Mouse (Mus musculus) neural tube, embryonic 13.5 days (tissue): Measurements from ENCODE around the gene Rhod. TPM values are rescaled to one million over a fixed set of nuclear protein-coding genes. Genes with fewer than 3 reads are reported as not detected.
A peak's percentile ranks its signal among the peaks of the same experiment; 100 is the strongest.

Experiments
- ATAC-seq: fragments of 200-750 bp; cut with Nextera tagmentation; 2 replicates; pipeline ENCODE4 v1.8.0; 2017; ENCODE audit warnings: low read depth, mild to moderate bottlenecking, moderate TSS enrichment, moderate library complexity
- H3K27ac ChIP-seq: fragments of 300-500 bp; sonication (generic); replicated peaks from 2 replicates; pipeline ENCODE4 v1.5.1; 2015; ENCODE audit warnings: moderate library complexity, mild to moderate bottlenecking, inconsistent platforms
- H3K27me3 ChIP-seq: fragments of 300-500 bp; sonication (generic); 2 replicates; pipeline ENCODE4 v1.6.1; 2015; ENCODE audit warnings: mild to moderate bottlenecking, inconsistent platforms
- H3K36me3 ChIP-seq: fragments of 300-500 bp; sonication (generic); 2 replicates; pipeline ENCODE4 v1.6.1; 2015; ENCODE audit warnings: mild to moderate bottlenecking, inconsistent platforms
- H3K4me1 ChIP-seq: fragments of 300-500 bp; sonication (generic); replicated peaks from 2 replicates; pipeline ENCODE4 v1.6.1; 2015; ENCODE audit warnings: inconsistent platforms
- H3K4me2 ChIP-seq: fragments of 300-500 bp; sonication (generic); 2 replicates; pipeline ENCODE4 v1.6.1; 2015; ENCODE audit warnings: inconsistent platforms, mild to moderate bottlenecking, moderate library complexity
- H3K4me3 ChIP-seq: fragments of 300-500 bp; sonication (generic); 2 replicates; pipeline ENCODE4 v1.5.1; 2015; ENCODE audit warnings: mild to moderate bottlenecking, inconsistent platforms
- H3K9ac ChIP-seq: fragments of 300-500 bp; sonication (generic); 2 replicates; pipeline ENCODE4 v1.6.1; 2015; ENCODE audit warnings: moderate library complexity, mild to moderate bottlenecking, inconsistent platforms
- H3K9me3 ChIP-seq: fragments of 300-500 bp; sonication (generic); 2 replicates; pipeline ENCODE4 v1.6.1; 2016; ENCODE audit warnings: inconsistent platforms
- WGBS: fragments of 180-500 bp; shearing (Covaris S2); methylation state at CpG from one replicate; pipeline ENCODE4 v1.1.7; 2015; 5-methylcytosine and 5-hydroxymethylcytosine counted together
- polyA plus RNA-seq: library from polyadenylated mRNA; unstranded; fragments of >200 nt; fragmentation: Nextera tagmentation; extraction: Ambion mirVana; gene quantifications from 2 replicates; pipeline ENCODE4 v1.2.1, GENCODE M21; 2015

Rhod gene
- 8.5 and 10.1 TPM in 2 replicates for polyA plus RNA-seq

DNA sequence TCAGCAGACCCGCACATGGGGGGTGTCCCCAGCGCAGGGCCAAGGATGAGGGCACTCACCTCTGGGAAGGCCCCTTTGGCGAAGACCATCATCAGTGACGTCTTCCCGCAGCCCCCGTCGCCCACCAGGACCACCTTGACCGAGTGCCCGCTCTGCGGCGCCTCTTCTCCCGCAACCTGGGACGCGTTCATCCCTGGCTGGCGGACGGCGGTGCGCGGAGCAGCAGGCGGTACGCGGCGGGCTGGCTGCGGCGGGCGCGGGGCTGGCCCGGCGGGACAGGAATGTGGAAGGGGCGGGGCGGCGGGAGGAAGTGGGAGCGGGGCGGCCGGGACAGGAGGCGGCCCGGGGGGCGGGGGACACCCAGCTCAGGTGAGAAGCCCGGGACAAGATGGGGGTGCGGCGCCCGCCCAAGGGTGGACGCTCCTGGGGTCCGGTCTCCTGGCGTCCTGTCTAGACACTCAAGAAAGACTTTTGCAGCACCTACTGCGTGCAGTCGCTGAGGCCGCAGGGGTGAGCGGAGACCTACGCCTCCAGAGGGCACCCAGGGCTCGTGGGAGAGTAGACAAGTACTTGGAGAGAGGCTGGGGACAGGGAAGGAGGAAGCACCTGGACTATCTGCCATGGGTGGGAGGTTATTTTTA, at the start of gene Rhod:
Gene Rhod, minus strand, starts transcription at position 272 of the 641 bp plus-strand sequence.
- Histone ChIP-seq H3K36me3 (no peaks in the 10 kb centered on the region), H3K9ac (peak within 1 kb of the TSS; percentile 73), H3K4me1 (peaks cover 32% of the 10 kb centered on the region), H3K9me3 (no peaks in the 10 kb centered on the region), H3K27me3 (peaks cover 32% of the 10 kb centered on the region), H3K27ac (no peak within 1 kb of the TSS), H3K4me3 (peak within 1 kb of the TSS; percentile 48), H3K4me2 (peak within 1 kb of the TSS; percentile 78)
- WGBS = under 1% methylated on average over 50 of the region's 51 CpGs
- peak; percentile 38 for ATAC-seq

DNA sequence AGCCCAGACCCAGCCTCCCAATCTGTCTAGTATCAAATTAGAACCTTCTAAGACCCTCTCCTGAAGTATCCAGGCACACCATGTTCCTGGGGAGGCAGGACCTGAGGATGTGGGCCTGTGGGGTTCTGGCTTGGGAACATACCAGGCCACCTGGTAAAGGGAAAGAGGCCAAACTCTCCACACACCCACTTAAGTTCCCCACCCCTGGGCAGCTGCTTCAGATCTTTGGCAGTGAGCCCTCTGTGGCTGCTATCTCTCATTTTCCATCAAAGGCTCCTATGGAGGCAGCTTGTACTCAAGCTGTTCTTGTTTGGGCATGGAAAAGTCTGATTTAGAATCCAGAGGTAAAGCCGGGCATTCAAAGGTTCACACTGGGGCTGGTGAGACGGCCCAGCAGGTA, 48.6 kb upstream of the Rhod start:
- no peak overlapping the region for H3K4me2 ChIP-seq
- H3K27me3 ChIP-seq = no peaks in the 10 kb centered on the region
- no peak overlapping the region for H3K27ac ChIP-seq
- ATAC-seq = no peak
- no peak overlapping the region for H3K4me3 ChIP-seq
- no peak overlapping the region for H3K9ac ChIP-seq
- no peaks in the 10 kb centered on the region for H3K9me3 ChIP-seq
- peaks cover 6% of the 10 kb centered on the region for H3K4me1 ChIP-seq
- no peaks in the 10 kb centered on the region for H3K36me3 ChIP-seq
- WGBS = 71% methylated on average over 2 of the region's 2 CpGs

DNA sequence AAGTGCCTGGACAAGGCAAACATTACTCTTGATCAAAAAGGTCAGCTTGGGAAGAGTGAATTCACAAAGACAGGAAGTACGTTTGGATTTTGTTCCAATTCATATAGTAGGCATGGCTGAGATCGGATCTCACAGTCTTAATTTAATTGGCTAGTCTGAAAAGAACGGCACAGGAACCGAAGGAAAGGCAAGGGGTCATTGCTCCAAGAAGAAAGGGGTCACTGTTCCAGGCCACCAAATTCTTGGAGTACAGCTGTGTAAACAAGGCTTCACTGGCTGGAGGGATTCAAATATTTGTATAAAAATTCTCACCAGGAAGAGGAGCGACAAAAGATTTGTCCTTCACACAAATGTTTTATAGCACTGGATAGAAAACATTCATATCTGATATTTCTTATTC, 45.8 kb upstream of the Rhod start:
- H3K36me3 ChIP-seq = no peaks in the 10 kb centered on the region
- WGBS = 61% methylated on average over 5 of the region's 5 CpGs
- H3K9me3 ChIP-seq = no peaks in the 10 kb centered on the region
- H3K4me3 ChIP-seq = no peak overlapping the region
- ATAC-seq = no peak
- no peaks in the 10 kb centered on the region for H3K4me1 ChIP-seq
- peaks cover under 1% of the 10 kb centered on the region; the same call in 1 of the 2 replicates for H3K27me3 ChIP-seq
- H3K9ac ChIP-seq = no peak overlapping the region
- no peak overlapping the region for H3K27ac ChIP-seq
- no peak overlapping the region for H3K4me2 ChIP-seq

- H3K36me3 ChIP-seq = no peaks in the 10 kb centered on the region
- H3K4me1 ChIP-seq = 0 out of 2 replicates have a peak, but pooled peaks cover 4% of the 10 kb centered on the region
- H3K27me3 ChIP-seq = peaks cover 20% of the 10 kb centered on the region
- no peak for ATAC-seq
- no peaks in the 10 kb centered on the region for H3K9me3 ChIP-seq
- H3K4me3 ChIP-seq = no peak overlapping the region
- H3K9ac ChIP-seq = no peak overlapping the region
- no peak overlapping the region for H3K27ac ChIP-seq
- 88% methylated on average over 3 of the region's 3 CpGs for WGBS
- no peak overlapping the region for H3K4me2 ChIP-seq
Observed at GRCm38 (mm10) chr19:4482111-4482859, 43.1 kb upstream of the Rhod start.

- no peak overlapping the region for H3K4me2 ChIP-seq
- no peaks in the 10 kb centered on the region for H3K9me3 ChIP-seq
- H3K4me1 ChIP-seq = peaks cover 14% of the 10 kb centered on the region
- no peak overlapping the region for H3K9ac ChIP-seq
- no peak for ATAC-seq
- WGBS = 49% methylated on average over 4 of the region's 4 CpGs
- H3K27me3 ChIP-seq = peaks cover 30% of the 10 kb centered on the region
- H3K36me3 ChIP-seq = no peaks in the 10 kb centered on the region
- no peak overlapping the region for H3K4me3 ChIP-seq
- no peak overlapping the region for H3K27ac ChIP-seq
Observed at GRCm38 (mm10) chr19:4481326-4481725, 42.1 kb upstream of the Rhod start.

GRCm38 (mm10) chr19:4480041-4480440, 40.8 kb upstream of the Rhod start:
- 90% methylated on average over 2 of the region's 2 CpGs for WGBS

GRCm38 (mm10) chr19:4478190-4478516, 38.9 kb upstream of the Rhod start:
- no peak for ATAC-seq
- Histone ChIP-seq H3K27me3 (peaks cover 54% of the 10 kb centered on the region), H3K4me3 (no peak overlapping the region), H3K4me1 (peaks cover 17% of the 10 kb centered on the region), H3K4me2 (no peak overlapping the region), H3K27ac (no peak overlapping the region), H3K36me3 (no peaks in the 10 kb centered on the region), H3K9me3 (no peaks in the 10 kb centered on the region), H3K9ac (no peak overlapping the region)
- whole genome bisulfite sequencing = 32% methylated on average over 1 of the region's 1 CpGs

More at GRCm38 (mm10) chr19:4480041-4480440, 40.8 kb upstream of the Rhod start:
- Histone ChIP-seq H3K36me3 (no peaks in the 10 kb centered on the region), H3K9me3 (no peaks in the 10 kb centered on the region), H3K4me2 (no peak overlapping the region), H3K27me3 (peaks cover 43% of the 10 kb centered on the region), H3K4me1 (peaks cover 17% of the 10 kb centered on the region), H3K4me3 (no peak overlapping the region), H3K27ac (no peak overlapping the region), H3K9ac (no peak overlapping the region)
- ATAC-seq = no peak

DNA sequence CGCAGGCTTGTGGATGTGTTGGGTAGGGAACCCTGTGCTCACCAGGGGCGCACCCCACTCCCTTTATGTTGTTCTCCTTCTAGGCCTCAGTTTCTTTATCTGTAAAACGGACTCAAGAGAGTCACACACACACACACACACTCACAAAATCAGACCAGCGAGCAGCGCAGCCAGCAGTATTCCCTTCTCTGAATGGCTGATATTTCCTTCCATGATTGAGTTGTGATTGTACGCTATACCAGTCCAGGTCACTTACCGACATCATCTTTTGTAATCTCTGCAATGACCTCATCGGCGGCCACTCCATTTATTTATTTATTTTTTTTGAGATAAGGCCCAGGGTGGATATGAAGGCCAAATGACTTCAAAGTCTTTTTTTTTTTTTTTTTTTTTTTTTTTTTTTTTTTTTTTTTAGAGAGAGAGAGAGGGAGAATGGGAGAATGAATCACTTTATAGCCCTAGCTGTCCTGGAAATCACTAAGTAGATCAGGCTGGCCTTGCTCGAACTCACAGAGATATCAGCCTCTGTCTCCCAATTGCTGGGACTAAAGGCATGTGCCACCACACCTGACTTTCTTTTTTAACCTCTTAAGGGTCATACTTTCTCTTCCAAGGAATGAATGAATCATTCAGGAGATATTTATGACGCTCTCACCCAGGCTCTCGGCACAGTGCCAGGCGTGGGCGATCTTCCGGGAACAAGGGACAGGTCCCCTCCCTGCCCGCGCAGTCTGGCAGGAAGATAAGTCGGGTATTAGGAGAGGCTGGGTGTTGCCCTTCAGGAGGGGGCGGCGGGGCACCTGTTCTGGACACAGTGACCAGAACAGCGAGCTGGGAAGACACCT, 38.3 kb upstream of the Rhod start, which contains the start of gene Syt12:
Gene Syt12, minus strand, starts transcription at position 103 of the 845 bp plus-strand sequence.
- Histone ChIP-seq H3K9me3 (no peaks in the 10 kb centered on the region), H3K4me3 (peak within 1 kb of the TSS; percentile 54), H3K4me1 (peaks cover 17% of the 10 kb centered on the region), H3K9ac (peak within 1 kb of the TSS; percentile 71), H3K27me3 (peaks cover 54% of the 10 kb centered on the region), H3K27ac (no peak within 1 kb of the TSS), H3K4me2 (peak within 1 kb of the TSS; percentile 95), H3K36me3 (no peaks in the 10 kb centered on the region)
- WGBS = 31% methylated on average over 21 of the region's 21 CpGs
- ATAC-seq = no peak

DNA sequence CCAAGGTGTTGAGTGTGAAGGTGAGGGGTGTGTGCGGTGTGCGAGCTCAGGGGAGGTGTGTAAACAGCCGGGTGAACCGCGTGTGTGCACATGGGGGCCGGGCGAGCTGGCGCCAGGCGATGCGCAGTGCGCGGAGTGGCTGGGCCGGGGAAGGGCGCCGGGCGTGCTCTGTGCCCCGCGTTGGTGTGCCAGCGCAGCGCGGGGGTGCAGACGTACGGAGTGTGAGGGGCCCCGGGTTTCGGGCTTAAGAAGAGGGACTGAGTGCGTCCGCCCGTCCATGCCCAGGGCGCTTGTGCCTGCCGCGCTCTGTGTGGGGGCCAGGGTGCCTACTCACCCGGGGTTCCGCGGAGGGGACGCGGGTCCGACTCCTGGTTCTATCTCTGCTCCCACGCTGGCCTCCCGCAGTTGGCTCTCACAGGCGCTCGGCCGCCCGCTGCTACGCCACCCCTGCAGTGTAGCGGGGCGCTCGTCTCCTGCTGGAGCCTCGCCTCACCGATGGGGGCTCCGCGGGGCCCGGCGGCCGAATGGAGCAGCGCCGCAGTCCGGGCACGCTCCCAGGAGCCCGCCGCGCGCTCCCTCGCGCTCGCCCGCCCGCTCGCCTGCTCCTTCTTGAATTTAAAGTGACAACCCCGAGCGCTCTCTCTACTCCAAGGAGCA, 37.5 kb upstream of the Rhod start:
- WGBS = under 1% methylated on average over 66 of the region's 70 CpGs
- H3K4me2 ChIP-seq = peak overlapping the region; percentile 95
- H3K9me3 ChIP-seq = no peaks in the 10 kb centered on the region
- peaks cover 17% of the 10 kb centered on the region for H3K4me1 ChIP-seq
- peak; percentile 71 for ATAC-seq
- H3K9ac ChIP-seq = peak overlapping the region; percentile 71
- H3K36me3 ChIP-seq = no peaks in the 10 kb centered on the region
- H3K27ac ChIP-seq = no peak overlapping the region
- peak overlapping the region; percentile 54 for H3K4me3 ChIP-seq
- peaks cover 54% of the 10 kb centered on the region for H3K27me3 ChIP-seq

GRCm38 (mm10) chr19:4475224-4475925, 36.1 kb upstream of the Rhod start:
- H3K27me3 ChIP-seq = peaks cover 54% of the 10 kb centered on the region
- no peak overlapping the region for H3K9ac ChIP-seq
- 74% methylated on average over 11 of the region's 11 CpGs for WGBS
- H3K9me3 ChIP-seq = no peaks in the 10 kb centered on the region
- H3K36me3 ChIP-seq = no peaks in the 10 kb centered on the region
- no peak for ATAC-seq
- no peak overlapping the region for H3K4me2 ChIP-seq
- no peak overlapping the region for H3K4me3 ChIP-seq
- no peak overlapping the region for H3K27ac ChIP-seq
- peaks cover 17% of the 10 kb centered on the region for H3K4me1 ChIP-seq

GRCm38 (mm10) chr19:4474739-4475138, 35.5 kb upstream of the Rhod start:
- H3K4me1 ChIP-seq = peaks cover 17% of the 10 kb centered on the region
- 43% methylated on average over 3 of the region's 3 CpGs for WGBS
- H3K4me3 ChIP-seq = no peak overlapping the region
- H3K9me3 ChIP-seq = no peaks in the 10 kb centered on the region
- H3K4me2 ChIP-seq = no peak overlapping the region
- H3K36me3 ChIP-seq = no peaks in the 10 kb centered on the region
- ATAC-seq = no peak
- H3K27me3 ChIP-seq = peaks cover 51% of the 10 kb centered on the region
- no peak overlapping the region for H3K9ac ChIP-seq
- no peak overlapping the region for H3K27ac ChIP-seq
